Comparison of ENCODE assay signal across 8 mouse cellular contexts in the genomic region with DNA sequence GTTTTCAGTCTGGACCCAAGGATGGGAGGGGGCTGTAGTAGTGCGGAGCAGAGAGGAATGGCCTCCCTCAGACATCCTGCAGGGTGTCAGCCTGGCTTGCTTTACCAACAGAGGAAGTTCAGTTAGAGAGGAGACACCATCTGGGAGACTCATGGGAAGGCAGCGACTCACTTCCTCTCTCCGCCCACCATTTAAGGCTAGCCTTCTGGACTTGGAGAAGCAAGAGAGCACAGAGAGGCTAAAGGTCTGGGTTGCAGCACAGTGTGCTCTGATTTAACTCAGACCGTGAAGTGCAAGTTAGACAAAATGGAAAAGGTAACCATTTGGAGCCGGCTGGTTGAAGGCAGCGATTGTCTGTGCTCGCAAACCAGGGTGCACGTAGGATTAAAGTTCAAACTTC. TPM values are rescaled to one million over a fixed set of nuclear protein-coding genes. Genes with fewer than 3 reads are reported as not detected.
A peak's percentile ranks its signal among the peaks of the same experiment; 100 is the strongest.
DNase-seq lines count a peak whose midpoint lies in the region; ATAC-seq and TF ChIP-seq lines count a peak whose summit lies in the region.

No protein-coding gene starts in this region.

- H3K9me3 ChIP-seq in lung, embryonic 15.5 days = no peaks in the 10 kb centered on the region

- H3K36me3 ChIP-seq in lung, embryonic 15.5 days = no peaks in the 10 kb centered on the region

- H3K9ac ChIP-seq in lung, embryonic 15.5 days = no peak overlapping the region

- H3K27me3 ChIP-seq in lung, embryonic 15.5 days = no peaks in the 10 kb centered on the region

- H3K4me2 ChIP-seq in lung, embryonic 15.5 days = no peak overlapping the region

- DNase-seq in lung, adult 2 months = no peak
- peak; percentile 42 to 65 for DNase-seq in heart, adult 9 months (ENCODE audit: low spot score in 2 of 2)
- DNase-seq in kidney, postnatal 36 days = peak; percentile 73 to 78
- no peak for DNase-seq in thymus, postnatal 10 days (ENCODE audit: low spot score in 2 of 2)
- DNase-seq in frontal cortex, postnatal 14 days (ENCODE audit: low spot score in 2 of 2) = no peak
- no peak for DNase-seq in adrenal gland, adult (ENCODE audit: inconsistent age in 2 of 2, low spot score in 1 of 2)

- TF ChIP-seq POLR2A in lung, adult 2 months (IDR thresholded peaks at IDR 0.05; ENCODE audit: borderline replicate concordance, extremely low read depth, low read depth, low read length) = no peak

- TF ChIP-seq CTCF in lung, adult 2 months (IDR thresholded peaks at IDR 0.05; ENCODE audit: insufficient read depth, low read length) = no peak

- ATAC-seq in lung, embryonic 15.5 days (ENCODE audit: borderline replicate concordance, extremely low read depth, low FRiP score, low TSS enrichment) = no peak
- ATAC-seq in megakaryocyte-erythroid progenitor cell, adult 5-6 weeks (replicated peaks; ENCODE audit: low FRiP score, low TSS enrichment, poor library complexity, severe bottlenecking) = peak; percentile 20; the same call in 1 of the 2 replicates

- no peak overlapping the region for H3K4me3 ChIP-seq in lung, embryonic 15.5 days
- no peak overlapping the region for H3K4me3 ChIP-seq in lung, adult 2 months (replicated peaks; ENCODE audit: extremely low read depth, low read depth, low read length)

- peaks cover 65% of the 10 kb centered on the region for H3K4me1 ChIP-seq in lung, embryonic 15.5 days
- peaks cover 5% of the 10 kb centered on the region; the same call in 1 of the 2 replicates for H3K4me1 ChIP-seq in lung, adult 2 months (ENCODE audit: control insufficient read depth, insufficient read depth, low read length)

- H3K27ac ChIP-seq in lung, embryonic 15.5 days = peak overlapping the region; percentile 4; the same call in 1 of the 2 replicates

- WGBS in lung, embryonic 15.5 days = 71% methylated on average over 8 of the region's 8 CpGs
- WGBS in lung, adult 2 months = 69% methylated on average over 8 of the region's 8 CpGs

RNA-seq across cellular contexts. Expression of a gene that starts 5.3 kb away (rescaled TPM):
- polyA plus RNA-seq in lung, embryonic 15.5 days (2015; fragmentation: Nextera tagmentation; extraction: Ambion mirVana) = 25.6 and 27.9 TPM in 2 replicates
- polyA plus RNA-seq in lung, adult 2 months (2012; rRNA removed) = 21.9 and 30.8 TPM in 2 replicates
- 1.9 and 7.8 TPM in 2 replicates for total RNA-seq in megakaryocyte-erythroid progenitor cell, adult 5-6 weeks (2014; fragmentation: Nextera tagmentation)
- total RNA-seq in megakaryocyte-erythroid progenitor cell, adult 5-6 weeks (2017) = 2.4 and 9.6 TPM in 2 replicates

Comparison
In these comparisons a context has a peak if more than half of its experiments do, and no peak if none do; other contexts are left out.
1. DNase-seq: peak in heart, adult 9 months (2 of 2) and kidney, postnatal 36 days (2 of 2); none in lung, adult 2 months (single experiment), thymus, postnatal 10 days (0 of 2), frontal cortex, postnatal 14 days (0 of 2) and adrenal gland, adult (0 of 2).